Mouse (Mus musculus) intestine, embryonic 14.5 days (tissue): ENCODE data around the gene Gm45785. TPM values are rescaled to one million over a fixed set of nuclear protein-coding genes. Genes with fewer than 3 reads are reported as not detected.
A peak's percentile ranks its signal among the peaks of the same experiment; 100 is the strongest.

ENCODE experiments used
- ATAC-seq: fragments of 200-750 bp; cut with Nextera tagmentation; replicated peaks from 2 replicates; pipeline ENCODE4 v1.8.0; 2017; ENCODE audit warnings: low read depth, moderate number of reproducible peaks, moderate TSS enrichment, moderate library complexity; ENCODE audit not compliant: low FRiP score, low TSS enrichment
- DNase-seq: peaks from one replicate; pipeline ENCODE4 v3.0.0-alpha.2; 2018; ENCODE audit warnings: low spot score
- H3K27ac ChIP-seq: fragments of 300-500 bp; sonication (generic); 2 replicates; pipeline ENCODE4 v1.5.1; 2014; ENCODE audit warnings: low read depth, mild to moderate bottlenecking, control low read depth
- H3K27me3 ChIP-seq: fragments of 300-500 bp; sonication (generic); replicated peaks from 2 replicates; pipeline ENCODE4 v1.6.1; 2014; ENCODE audit warnings: low read length, control low read depth; ENCODE audit not compliant: control insufficient read depth, insufficient read depth
- H3K36me3 ChIP-seq: fragments of 300-500 bp; sonication (generic); 2 replicates; pipeline ENCODE4 v1.6.1; 2014; ENCODE audit warnings: low read length, control low read depth; ENCODE audit not compliant: control insufficient read depth, insufficient read depth
- H3K4me1 ChIP-seq: fragments of 300-500 bp; sonication (generic); replicated peaks from 2 replicates; pipeline ENCODE4 v1.6.1; 2014; ENCODE audit warnings: low read length, control low read depth, mixed read lengths; ENCODE audit not compliant: control insufficient read depth, insufficient read depth
- H3K4me2 ChIP-seq: fragments of 300-500 bp; sonication (generic); 2 replicates; pipeline ENCODE4 v1.6.1; 2014; ENCODE audit warnings: low read length
- H3K4me3 ChIP-seq: fragments of 300-500 bp; sonication (generic); 2 replicates; pipeline ENCODE4 v1.5.1; 2014; ENCODE audit warnings: low read depth, low read length, control low read depth, mixed read lengths
- H3K9ac ChIP-seq: fragments of 300-500 bp; sonication (generic); 2 replicates; pipeline ENCODE4 v1.6.1; 2014; ENCODE audit warnings: mild to moderate bottlenecking, low read length
- H3K9me3 ChIP-seq: fragments of 300-500 bp; sonication (generic); 2 replicates; pipeline ENCODE4 v1.6.1; 2016; ENCODE audit warnings: low read length, control low read depth; ENCODE audit not compliant: control insufficient read depth
- WGBS: fragments of 180-500 bp; shearing (Covaris S2); extraction: QIAGEN DNeasy Blood & Tissue Kit; methylation state at CpG from one replicate; pipeline ENCODE4 v1.1.7; 2014; 5-methylcytosine and 5-hydroxymethylcytosine counted together
- polyA plus RNA-seq: library from polyadenylated mRNA; unstranded; fragments of >200 nt; fragmentation: Nextera tagmentation; extraction: Ambion mirVana; gene quantifications from 2 replicates; pipeline ENCODE4 v1.2.1, GENCODE M21; 2014

Gm45785 gene
- polyA plus RNA-seq, 1 experiment from 2014 or later: not detected

GRCm38 (mm10) chr7:140805704-140806103 is 50.4 kb downstream of the Gm45785 start:
- no peak for ATAC-seq
- no peak overlapping the region for H3K4me3 ChIP-seq
- H3K27me3 ChIP-seq: no peaks in the 10 kb centered on the region
- H3K36me3 ChIP-seq: no peaks in the 10 kb centered on the region
- peak; percentile 47 for DNase-seq
- no peak overlapping the region for H3K27ac ChIP-seq
- no peaks in the 10 kb centered on the region for H3K4me1 ChIP-seq
- no peak overlapping the region for H3K9ac ChIP-seq
- 32% methylated on average over 1 of the region's 1 CpGs for WGBS
- no peak overlapping the region for H3K4me2 ChIP-seq
- H3K9me3 ChIP-seq: no peaks in the 10 kb centered on the region

GRCm38 (mm10) chr7:140802629-140803028 is 53.5 kb downstream of the Gm45785 start:
- WGBS: 68% methylated on average over 6 of the region's 6 CpGs
- H3K36me3 ChIP-seq: no peaks in the 10 kb centered on the region
- H3K4me2 ChIP-seq: no peak overlapping the region
- no peak for ATAC-seq
- no peak overlapping the region for H3K9ac ChIP-seq
- no peak overlapping the region for H3K27ac ChIP-seq
- DNase-seq: peak; percentile 34
- H3K27me3 ChIP-seq: no peaks in the 10 kb centered on the region
- H3K4me3 ChIP-seq: no peak overlapping the region
- no peaks in the 10 kb centered on the region for H3K9me3 ChIP-seq
- H3K4me1 ChIP-seq: no peaks in the 10 kb centered on the region

DNA sequence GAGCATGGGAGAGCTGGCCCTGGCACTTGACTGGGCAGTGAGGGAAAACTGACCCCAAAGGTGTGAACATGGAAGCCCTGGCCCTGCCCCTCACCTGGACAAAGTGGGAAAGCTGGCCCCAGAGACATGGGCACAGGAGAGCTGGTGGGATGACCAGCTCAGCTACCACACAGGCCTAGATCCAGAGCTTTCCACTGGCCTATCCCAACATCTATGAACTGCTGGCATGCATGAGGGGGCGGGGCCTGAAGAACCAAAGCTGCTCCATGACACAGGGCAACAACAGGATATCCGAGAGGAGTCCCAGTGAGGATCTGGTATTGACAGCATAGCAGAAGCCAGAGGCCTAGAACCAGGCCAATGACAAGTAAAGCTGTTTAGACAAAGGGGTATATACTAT is 57.9 kb downstream of the Gm45785 start:
- Histone ChIP-seq H3K9ac (no peak overlapping the region), H3K4me2 (no peak overlapping the region), H3K27ac (no peak overlapping the region), H3K4me1 (no peaks in the 10 kb centered on the region), H3K9me3 (no peaks in the 10 kb centered on the region), H3K4me3 (no peak overlapping the region), H3K27me3 (no peaks in the 10 kb centered on the region), H3K36me3 (no peaks in the 10 kb centered on the region)
- WGBS: 65% methylated on average over 2 of the region's 2 CpGs
- ATAC-seq (0 out of 2 replicates have a peak, but pooled peaks have one; percentile 15), DNase-seq (peak; percentile 42)

DNA sequence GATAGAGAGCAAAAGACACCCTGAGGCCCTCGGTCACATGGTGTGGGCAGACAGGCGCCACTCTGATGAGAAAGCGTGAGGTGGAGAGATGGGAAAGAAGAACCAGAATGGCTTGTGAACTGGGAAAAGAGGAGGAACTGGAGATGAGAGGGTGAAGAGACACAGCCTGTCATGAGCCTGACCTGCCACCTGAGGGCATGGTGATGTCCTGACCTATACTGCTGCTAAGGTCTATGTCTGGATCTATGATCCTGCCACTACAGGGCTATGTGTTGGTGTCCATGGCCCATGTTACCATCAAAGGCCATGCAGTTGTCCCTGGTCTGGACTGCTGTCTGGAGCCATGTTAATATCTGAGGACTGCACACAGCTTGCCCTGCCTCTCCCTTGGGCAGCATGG is 58.5 kb downstream of the Gm45785 start:
- DNase-seq (peak; percentile 20), ATAC-seq (0 out of 2 replicates have a peak, but pooled peaks have one; percentile 32)
- Histone ChIP-seq H3K4me3 (no peak overlapping the region), H3K9me3 (no peaks in the 10 kb centered on the region), H3K4me1 (no peaks in the 10 kb centered on the region), H3K36me3 (no peaks in the 10 kb centered on the region), H3K9ac (no peak overlapping the region), H3K4me2 (no peak overlapping the region), H3K27ac (no peak overlapping the region), H3K27me3 (no peaks in the 10 kb centered on the region)
- 88% methylated on average over 3 of the region's 3 CpGs for WGBS

GRCm38 (mm10) chr7:140793541-140793940 is 62.6 kb downstream of the Gm45785 start:
- no peak for ATAC-seq
- H3K4me3 ChIP-seq: no peak overlapping the region
- no peak overlapping the region for H3K27ac ChIP-seq
- no peak overlapping the region for H3K9ac ChIP-seq
- H3K4me1 ChIP-seq: no peaks in the 10 kb centered on the region
- no peak for DNase-seq
- no peaks in the 10 kb centered on the region for H3K27me3 ChIP-seq
- H3K9me3 ChIP-seq: no peaks in the 10 kb centered on the region
- H3K4me2 ChIP-seq: no peak overlapping the region
- H3K36me3 ChIP-seq: no peaks in the 10 kb centered on the region
- WGBS: 54% methylated on average over 4 of the region's 4 CpGs

DNA sequence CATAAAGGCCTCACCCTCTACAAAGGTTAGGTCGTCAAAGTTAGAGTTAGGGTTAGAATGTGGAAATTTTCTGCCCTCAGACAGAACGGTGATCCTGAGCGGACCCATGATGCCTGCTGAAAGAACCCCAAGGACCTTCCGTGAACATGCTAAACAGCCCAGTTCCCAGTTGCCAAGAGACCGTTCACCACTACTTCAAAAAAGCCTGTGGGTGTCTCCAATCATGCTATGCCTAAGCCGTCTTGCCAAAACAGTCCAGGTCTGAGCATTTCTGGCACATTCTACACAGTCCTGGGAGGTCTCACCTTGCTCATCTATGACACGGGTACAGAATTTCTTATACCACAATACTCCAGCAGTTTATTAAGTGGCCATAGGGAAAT is 68.1 kb downstream of the Gm45785 start:
- no peak overlapping the region for H3K4me2 ChIP-seq
- H3K4me1 ChIP-seq: no peaks in the 10 kb centered on the region
- no peak overlapping the region for H3K9ac ChIP-seq
- no peaks in the 10 kb centered on the region for H3K27me3 ChIP-seq
- H3K9me3 ChIP-seq: no peaks in the 10 kb centered on the region
- 84% methylated on average over 7 of the region's 7 CpGs for WGBS
- DNase-seq (no peak), ATAC-seq (no peak)
- no peaks in the 10 kb centered on the region for H3K36me3 ChIP-seq
- H3K4me3 ChIP-seq: no peak overlapping the region
- H3K27ac ChIP-seq: no peak overlapping the region

- no peaks in the 10 kb centered on the region for H3K9me3 ChIP-seq
- no peaks in the 10 kb centered on the region for H3K27me3 ChIP-seq
- no peak for DNase-seq
- H3K4me3 ChIP-seq: no peak within 1 kb of the TSS
- no peak within 1 kb of the TSS for H3K4me2 ChIP-seq
- no peak for ATAC-seq
- H3K4me1 ChIP-seq: no peaks in the 10 kb centered on the region
- whole genome bisulfite sequencing: 81% methylated on average over 33 of the region's 33 CpGs
- no peak within 1 kb of the TSS for H3K9ac ChIP-seq
- H3K27ac ChIP-seq: no peak within 1 kb of the TSS
- no peaks in the 10 kb centered on the region for H3K36me3 ChIP-seq
Observed at GRCm38 (mm10) chr7:140787406-140788052, 68.6 kb downstream of the Gm45785 start, which contains the start of gene Syce1. Gene Syce1, minus strand, starts transcription at chr7:140787852.

GRCm38 (mm10) chr7:140780548-140780947 is 75.6 kb downstream of the Gm45785 start:
- DNase-seq: no peak
- no peak overlapping the region for H3K9ac ChIP-seq
- H3K4me1 ChIP-seq: no peaks in the 10 kb centered on the region
- H3K9me3 ChIP-seq: no peaks in the 10 kb centered on the region
- no peak overlapping the region for H3K4me3 ChIP-seq
- no peak for ATAC-seq
- WGBS: 83% methylated on average over 4 of the region's 4 CpGs
- H3K36me3 ChIP-seq: no peaks in the 10 kb centered on the region
- no peak overlapping the region for H3K4me2 ChIP-seq
- no peak overlapping the region for H3K27ac ChIP-seq
- no peaks in the 10 kb centered on the region for H3K27me3 ChIP-seq
